Mouse (Mus musculus) left cerebral cortex, postnatal 10 days (tissue): ENCODE measurements around the gene Tomm40. TPM values are rescaled to one million over a fixed set of nuclear protein-coding genes. Genes with fewer than 3 reads are reported as not detected.

Experiments used
- DNase-seq, 2 experiments: peaks; one replicate each; pipeline ENCODE4 v3.0.0; 2021 to 2022; ENCODE audit warnings: low spot score in 2 of 2, mixed read lengths in 1 of 2; ENCODE audit errors: extremely low spot score in 1 of 2
- intact Hi-C: fragments of 180-260 bp; cut with DNase I; formaldehyde crosslinking; loops from one replicate; pipeline ENCODE4 v1.15.1; 2025
- total RNA-seq, 2 experiments: library from RNA; stranded (reverse); gene quantifications; 2 replicates each; pipeline ENCODE4 v1.2.3; 2021

Gene Tomm40
- total RNA-seq: 100 to 1,000 TPM; 114 to 118 TPM

GRCm38 (mm10) chr7:19715239-19716054, at the start of gene Tomm40:
TSS of gene Tomm40 (minus strand) at chr7:19715438.
- intact Hi-C loops: no loop called here
- DNase-seq: peak; percentile 100

DNA sequence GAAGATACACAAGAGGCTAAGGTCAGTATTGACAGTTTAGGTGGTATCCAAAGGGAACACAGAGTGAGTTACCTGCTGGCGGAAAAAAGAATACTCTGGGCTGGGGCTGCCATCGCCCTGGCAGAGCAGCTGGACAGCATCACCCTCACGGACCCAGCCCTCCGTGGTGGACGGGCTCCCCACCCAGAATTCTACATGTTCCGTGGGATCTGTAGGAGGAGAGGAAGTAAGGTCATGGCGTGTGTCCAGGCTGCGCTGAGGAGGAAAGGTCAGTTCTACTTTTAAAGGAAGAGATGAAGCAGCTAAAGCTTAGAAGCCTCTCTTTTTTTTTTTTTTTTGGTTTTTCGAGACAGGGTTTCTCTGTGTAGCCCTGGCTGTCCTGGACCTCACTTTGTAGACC, 49.3 kb upstream of the Tomm40 start:
- intact Hi-C loops: no loop called here
- DNase-seq: peak in 1 of 2 experiments; percentile 35

- intact Hi-C loops: no loop called here
- DNase-seq: no peak
These were observed 48.7 kb upstream of the Tomm40 start for GRCm38 (mm10) chr7:19763829-19764477.

- DNase-seq: no peak
- intact Hi-C loops: no loop called here
These were observed 47.0 kb upstream of the Tomm40 start for GRCm38 (mm10) chr7:19762283-19762682.

DNA sequence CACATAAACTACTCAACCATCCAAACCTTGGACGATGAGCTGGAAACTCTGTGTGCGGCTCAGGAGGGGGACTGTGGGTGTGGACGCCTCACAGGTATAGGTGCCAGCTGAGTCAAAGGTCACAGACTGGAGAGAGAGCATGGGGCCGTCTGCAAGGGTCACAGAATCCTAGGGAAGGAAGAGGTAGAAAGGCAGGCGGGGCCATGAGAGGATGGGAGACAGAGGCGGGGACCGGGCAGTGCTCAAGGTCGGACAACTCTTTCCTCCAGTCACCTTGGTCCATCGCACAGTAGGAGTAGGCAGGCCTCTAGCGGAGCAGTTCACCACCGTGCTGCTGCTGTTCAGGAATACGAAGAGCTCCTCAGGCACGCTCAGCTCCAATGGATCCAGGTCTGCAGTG, 44.8 kb upstream of the Tomm40 start:
- no peak for DNase-seq

DNA sequence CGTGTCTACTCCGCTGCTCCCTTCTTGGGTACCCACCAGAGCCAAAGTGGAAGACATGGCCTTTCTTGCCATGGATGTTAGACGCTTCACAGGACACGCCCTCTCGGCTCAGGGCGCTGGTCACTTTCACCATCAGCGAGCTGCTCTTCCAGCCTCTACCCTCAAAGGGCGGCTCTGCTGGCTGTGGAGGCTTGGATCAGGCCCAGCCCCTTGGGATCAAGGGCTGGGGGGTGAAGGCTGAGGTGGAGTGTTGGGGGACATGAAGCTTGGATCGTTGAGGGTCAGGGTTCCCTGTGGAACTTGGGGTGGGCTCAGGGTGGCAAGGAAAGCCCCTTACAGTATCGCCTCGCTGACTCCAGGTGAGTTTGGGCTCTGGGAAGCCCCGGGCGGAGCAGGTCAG, 43.4 kb upstream of the Tomm40 start:
- DNase-seq: no peak
- intact Hi-C loops: no loop called here

More for the DNA sequence above, 44.8 kb upstream of the Tomm40 start:
- intact Hi-C loops: no loop called here

- intact Hi-C loops: no loop called here
- peak in 1 of 2 experiments; percentile 87 for DNase-seq
These were observed 40.9 kb upstream of the Tomm40 start for GRCm38 (mm10) chr7:19755851-19756786.

- no peak for DNase-seq
- intact Hi-C loops: no loop called here
These were observed 39.8 kb upstream of the Tomm40 start for GRCm38 (mm10) chr7:19755008-19755407.

GRCm38 (mm10) chr7:19754065-19754464, 38.8 kb upstream of the Tomm40 start:
- intact Hi-C loops: no loop called here
- DNase-seq: no peak

DNA sequence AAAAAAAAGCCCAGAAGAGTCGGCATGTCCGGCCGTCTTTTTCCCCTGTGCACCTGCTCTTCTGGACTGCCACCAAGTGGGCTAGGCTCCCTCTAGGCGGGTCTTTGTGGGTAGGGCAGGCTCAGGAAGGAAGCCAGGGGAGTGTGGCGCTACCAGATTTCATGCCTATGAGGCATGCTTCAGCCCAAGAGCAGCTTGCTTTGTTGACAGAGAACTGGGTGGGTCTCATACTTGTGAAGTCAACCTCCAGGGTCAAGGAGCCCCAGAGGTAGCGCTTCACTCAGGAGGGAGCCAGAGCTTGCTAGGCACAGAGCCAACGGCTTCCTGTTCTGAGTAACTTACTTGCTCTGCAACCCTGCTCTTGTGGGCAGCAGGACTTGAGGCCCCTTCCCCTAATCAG, 38.3 kb upstream of the Tomm40 start:
- intact Hi-C loops: no loop called here
- DNase-seq: peak in 1 of 2 experiments; percentile 74

GRCm38 (mm10) chr7:19752652-19753051, 37.4 kb upstream of the Tomm40 start:
- intact Hi-C loops: no loop called here

DNA sequence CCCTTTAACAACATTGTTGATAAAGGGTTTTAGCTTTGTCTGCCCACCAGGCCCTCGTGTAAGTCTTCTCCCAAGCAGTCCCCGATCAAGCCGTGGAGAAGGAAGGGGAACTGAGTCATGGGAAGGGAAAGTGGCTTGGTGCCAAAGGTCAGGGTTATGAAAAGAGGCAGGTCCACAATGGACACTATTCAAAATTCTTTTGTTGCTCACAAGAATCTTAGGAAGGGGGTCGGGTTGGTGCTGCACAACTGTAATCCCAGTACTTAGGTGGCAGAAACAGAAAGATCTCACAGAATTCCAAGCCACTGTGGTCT, 35.8 kb upstream of the Tomm40 start:
- intact Hi-C loops: loop anchor here (2.0 kb wide), 1 partner anchor 40 kb away; no protein-coding TSS in a partner anchor
- no peak for DNase-seq

More at GRCm38 (mm10) chr7:19752652-19753051, 37.4 kb upstream of the Tomm40 start:
- no peak for DNase-seq

DNA sequence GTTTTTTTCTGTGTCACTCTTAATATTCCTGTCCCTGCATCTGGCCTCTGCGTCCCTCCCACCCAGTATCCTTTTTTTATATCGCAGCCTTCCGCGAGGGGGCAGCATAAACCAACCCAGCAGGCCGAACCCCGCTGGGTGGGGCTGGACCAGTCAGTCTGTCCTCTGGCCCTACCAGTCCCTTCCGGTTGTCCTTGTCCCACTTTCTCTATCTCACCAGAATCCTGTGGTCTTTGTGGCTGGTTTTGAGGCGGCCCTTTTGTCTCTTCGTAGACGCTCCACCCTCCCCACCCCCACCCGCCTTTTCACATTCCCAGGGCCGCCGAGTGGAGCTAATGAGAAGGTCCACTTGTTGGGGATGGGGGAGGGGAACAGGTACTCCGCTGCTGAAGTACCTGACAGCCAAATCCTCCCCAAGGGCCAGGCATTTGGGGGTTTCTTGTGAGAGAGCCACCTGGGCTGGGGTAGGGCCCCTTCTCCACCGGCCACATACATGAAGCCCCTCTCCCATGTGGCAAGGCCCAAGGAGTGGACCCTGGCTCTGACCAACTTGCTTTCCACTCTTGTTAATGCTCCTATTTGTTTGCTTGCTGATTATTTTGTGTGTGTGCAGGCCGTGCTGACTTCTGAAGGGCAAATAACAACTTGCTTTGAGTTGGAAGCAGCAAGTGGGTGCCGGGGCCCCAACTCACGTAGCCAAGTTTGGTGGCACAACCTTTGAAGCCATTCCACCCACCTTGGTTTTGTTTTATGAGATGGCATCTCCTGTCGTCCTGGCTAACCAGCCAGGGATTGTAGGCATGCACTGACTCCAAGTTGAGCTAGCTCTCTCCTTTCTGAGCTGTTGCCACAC, 35.2 kb upstream of the Tomm40 start, which contains the start of gene Nectin2:
Gene Nectin2 (minus strand): TSS at position 267 of the 853 bp plus-strand sequence.
- intact Hi-C loops: loop anchor here (2.0 kb wide), 1 partner anchor 40 kb away; no protein-coding TSS in a partner anchor

DNA sequence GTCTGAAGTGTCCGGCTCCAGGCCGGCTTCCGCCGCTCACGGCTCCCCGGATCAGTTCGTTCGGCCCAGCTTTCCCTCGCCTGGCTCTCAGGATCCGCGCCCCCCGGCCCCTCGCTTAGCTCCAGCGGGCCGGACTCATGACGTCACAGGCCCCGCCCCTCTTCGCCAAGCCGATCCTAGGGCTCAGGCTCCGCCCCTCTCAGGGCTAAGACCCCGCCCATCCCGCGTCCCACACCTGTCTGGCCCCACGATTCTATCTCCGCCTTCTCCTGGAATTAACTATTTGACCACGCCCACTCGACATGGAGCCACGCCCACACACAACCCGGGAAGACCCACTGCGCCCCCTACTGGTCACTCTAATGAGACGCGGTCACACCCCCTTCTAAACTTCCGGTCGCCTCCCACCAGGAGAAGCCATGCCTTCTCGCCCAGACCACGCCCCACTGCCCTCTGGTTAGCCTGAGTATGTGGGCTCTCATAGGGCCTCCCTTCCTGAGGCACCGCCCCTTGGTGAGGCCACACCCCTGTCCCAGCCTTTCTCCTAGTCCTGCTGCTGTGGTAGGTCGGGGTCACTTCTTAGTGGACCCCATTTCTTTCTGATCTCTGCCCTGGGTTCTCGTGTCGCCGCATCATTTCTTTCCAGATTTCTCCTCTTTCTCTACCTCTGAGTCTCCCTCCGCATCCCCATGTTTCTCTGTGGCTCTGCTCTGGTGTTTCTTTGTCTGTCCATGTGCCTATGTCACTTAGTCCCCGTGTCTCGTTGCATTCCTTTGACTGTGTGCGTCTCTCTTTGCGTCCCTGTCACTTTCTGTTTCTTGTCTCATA, 34.4 kb upstream of the Tomm40 start:
- intact Hi-C loops: loop anchor here (2.0 kb wide), 1 partner anchor 41 kb away; no protein-coding TSS in a partner anchor
- DNase-seq: peak; percentile 95 to 99

More for the DNA sequence above, 35.2 kb upstream of the Tomm40 start, which contains the start of gene Nectin2:
- peak; percentile 81 to 92 for DNase-seq

- intact Hi-C loops: no loop called here
- DNase-seq: peak in 1 of 2 experiments; percentile 62
These were observed 33.3 kb upstream of the Tomm40 start for GRCm38 (mm10) chr7:19748219-19749195.
